Mouse (Mus musculus): ENCODE results near the gene Col18a1. TPM values are rescaled to one million over a fixed set of nuclear protein-coding genes. Genes with fewer than 3 reads are reported as not detected.

Gene Col18a1
- polyA plus RNA-seq, 1 experiment: 45.7 TPM

GRCm38 (mm10) chr10:77064239-77064638 is 102.1 kb downstream of the Col18a1 start:
- 94% methylated on average over 3 of the region's 3 CpGs for WGBS
- H3K4me3 ChIP-seq (replicated peaks; ENCODE audit: insufficient read depth, low read depth, low read length): no peak overlapping the region
- DNase-seq: no peak
- no peak overlapping the region for H3K27ac ChIP-seq (ENCODE audit: insufficient read depth, low read length)
- TF ChIP-seq CTCF (IDR thresholded peaks at IDR 0.05; ENCODE audit: borderline replicate concordance, insufficient read depth, low read depth, low read length): no peak
- no peak for TF ChIP-seq POLR2A (IDR thresholded peaks at IDR 0.05; ENCODE audit: borderline replicate concordance, insufficient read depth, low read length)
- no peaks in the 10 kb centered on the region for H3K4me1 ChIP-seq (ENCODE audit: control insufficient read depth, insufficient read depth, low read length)
- H3K27me3 ChIP-seq (ENCODE audit: control insufficient read depth, insufficient read depth, low read length): no peaks in the 10 kb centered on the region

- no peak overlapping the region for H3K4me3 ChIP-seq (replicated peaks; ENCODE audit: insufficient read depth, low read depth, low read length)
- no peak for TF ChIP-seq CTCF (IDR thresholded peaks at IDR 0.05; ENCODE audit: borderline replicate concordance, insufficient read depth, low read depth, low read length)
- no peak for TF ChIP-seq POLR2A (IDR thresholded peaks at IDR 0.05; ENCODE audit: borderline replicate concordance, insufficient read depth, low read length)
- H3K27me3 ChIP-seq (ENCODE audit: control insufficient read depth, insufficient read depth, low read length): no peaks in the 10 kb centered on the region
- H3K4me1 ChIP-seq (ENCODE audit: control insufficient read depth, insufficient read depth, low read length): no peaks in the 10 kb centered on the region
- DNase-seq: no peak
- no peak overlapping the region for H3K27ac ChIP-seq (ENCODE audit: insufficient read depth, low read length)
- 68% methylated on average over 11 of the region's 11 CpGs for WGBS
These were observed 103.8 kb downstream of the Col18a1 start for GRCm38 (mm10) chr10:77062393-77063010.

GRCm38 (mm10) chr10:77061426-77061825 is 104.9 kb downstream of the Col18a1 start:
- H3K27ac ChIP-seq (ENCODE audit: insufficient read depth, low read length): no peak overlapping the region
- H3K4me3 ChIP-seq (replicated peaks; ENCODE audit: insufficient read depth, low read depth, low read length): no peak overlapping the region
- WGBS: 59% methylated on average over 3 of the region's 3 CpGs
- DNase-seq: no peak
- no peaks in the 10 kb centered on the region for H3K4me1 ChIP-seq (ENCODE audit: control insufficient read depth, insufficient read depth, low read length)
- TF ChIP-seq CTCF (IDR thresholded peaks at IDR 0.05; ENCODE audit: borderline replicate concordance, insufficient read depth, low read depth, low read length) (no peak), POLR2A (IDR thresholded peaks at IDR 0.05; ENCODE audit: borderline replicate concordance, insufficient read depth, low read length) (no peak)
- no peaks in the 10 kb centered on the region for H3K27me3 ChIP-seq (ENCODE audit: control insufficient read depth, insufficient read depth, low read length)

DNA sequence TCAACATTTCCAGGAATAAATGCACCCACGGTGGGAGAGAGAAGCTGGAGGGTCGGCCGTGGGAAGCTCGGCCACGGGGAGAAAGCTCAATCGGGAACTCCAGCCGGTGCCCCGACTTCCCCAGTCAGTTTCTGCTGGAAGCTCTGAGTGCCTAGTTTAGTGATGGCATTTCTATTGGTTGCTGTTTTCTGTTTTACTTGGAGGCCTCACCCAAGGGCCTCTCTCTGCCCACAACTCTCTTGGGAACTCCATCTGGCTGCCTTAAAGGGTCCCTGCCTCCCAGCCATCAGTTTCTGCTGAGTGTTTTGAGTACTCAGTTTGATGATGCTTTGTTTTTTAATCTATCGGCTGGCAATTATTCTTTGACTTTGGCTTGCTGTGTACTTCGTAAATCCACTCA is 109.6 kb downstream of the Col18a1 start:
- DNase-seq: no peak
- H3K4me3 ChIP-seq (replicated peaks; ENCODE audit: insufficient read depth, low read depth, low read length): no peak overlapping the region
- 75% methylated on average over 10 of the region's 10 CpGs for WGBS
- H3K4me1 ChIP-seq (ENCODE audit: control insufficient read depth, insufficient read depth, low read length): no peaks in the 10 kb centered on the region
- TF ChIP-seq POLR2A (IDR thresholded peaks at IDR 0.05; ENCODE audit: borderline replicate concordance, insufficient read depth, low read length) (no peak), CTCF (IDR thresholded peaks at IDR 0.05; ENCODE audit: borderline replicate concordance, insufficient read depth, low read depth, low read length) (no peak)
- H3K27ac ChIP-seq (ENCODE audit: insufficient read depth, low read length): no peak overlapping the region
- no peaks in the 10 kb centered on the region for H3K27me3 ChIP-seq (ENCODE audit: control insufficient read depth, insufficient read depth, low read length)

DNA sequence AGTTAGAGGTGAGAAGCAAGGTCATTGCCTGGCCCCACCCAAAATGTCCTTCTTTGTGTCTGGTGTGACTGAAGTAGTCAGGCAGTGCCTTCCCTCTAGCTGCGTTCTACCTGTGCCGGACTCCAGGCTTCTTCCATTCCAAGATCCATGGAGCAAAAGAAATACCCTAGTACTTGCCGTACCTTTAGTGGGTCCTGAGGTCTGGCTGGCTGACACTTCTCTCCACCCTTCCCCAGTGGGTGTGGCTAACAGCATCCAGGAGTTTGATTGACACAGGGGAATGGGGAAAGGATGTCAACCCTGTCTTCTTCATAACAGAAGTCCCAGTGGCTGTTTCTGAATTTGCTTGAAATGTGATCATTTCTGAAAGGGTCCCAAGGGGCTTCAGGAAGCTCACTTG is 117.7 kb downstream of the Col18a1 start:
- WGBS: 98% methylated on average over 3 of the region's 3 CpGs
- H3K27ac ChIP-seq (ENCODE audit: insufficient read depth, low read length): no peak overlapping the region
- TF ChIP-seq CTCF (IDR thresholded peaks at IDR 0.05; ENCODE audit: borderline replicate concordance, insufficient read depth, low read depth, low read length): no peak
- TF ChIP-seq POLR2A (IDR thresholded peaks at IDR 0.05; ENCODE audit: borderline replicate concordance, insufficient read depth, low read length): no peak
- H3K27me3 ChIP-seq (ENCODE audit: control insufficient read depth, insufficient read depth, low read length): no peaks in the 10 kb centered on the region
- no peaks in the 10 kb centered on the region for H3K4me1 ChIP-seq (ENCODE audit: control insufficient read depth, insufficient read depth, low read length)
- DNase-seq: no peak
- no peak overlapping the region for H3K4me3 ChIP-seq (replicated peaks; ENCODE audit: insufficient read depth, low read depth, low read length)

DNA sequence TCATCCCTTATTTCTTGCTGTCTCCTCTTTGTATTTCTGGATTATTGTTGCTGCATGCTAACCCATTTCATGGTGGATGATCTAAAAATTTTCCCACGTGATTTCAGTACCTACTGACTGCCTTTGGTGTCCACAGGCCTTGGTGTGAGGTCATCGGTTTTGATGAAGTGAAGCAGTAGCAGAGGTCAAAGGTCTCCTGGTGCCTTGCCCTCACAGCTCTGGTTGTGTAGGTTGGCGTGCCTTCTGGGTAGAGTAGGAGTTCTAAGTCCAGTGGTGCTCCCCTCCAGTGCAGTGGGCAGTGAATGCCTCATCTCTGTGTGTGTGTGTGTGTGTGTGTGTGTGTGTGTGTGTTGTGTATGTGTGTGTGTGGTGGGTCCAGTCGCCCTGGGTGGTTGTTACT is 118.2 kb downstream of the Col18a1 start:
- TF ChIP-seq CTCF (IDR thresholded peaks at IDR 0.05; ENCODE audit: borderline replicate concordance, insufficient read depth, low read depth, low read length) (no peak), POLR2A (IDR thresholded peaks at IDR 0.05; ENCODE audit: borderline replicate concordance, insufficient read depth, low read length) (no peak)
- no peak for DNase-seq
- WGBS: 69% methylated on average over 4 of the region's 4 CpGs
- no peaks in the 10 kb centered on the region for H3K4me1 ChIP-seq (ENCODE audit: control insufficient read depth, insufficient read depth, low read length)
- H3K4me3 ChIP-seq (replicated peaks; ENCODE audit: insufficient read depth, low read depth, low read length): no peak overlapping the region
- no peak overlapping the region for H3K27ac ChIP-seq (ENCODE audit: insufficient read depth, low read length)
- H3K27me3 ChIP-seq (ENCODE audit: control insufficient read depth, insufficient read depth, low read length): no peaks in the 10 kb centered on the region

GRCm38 (mm10) chr10:77038579-77039174 is 127.7 kb downstream of the Col18a1 start:
- WGBS: 82% methylated on average over 8 of the region's 8 CpGs
- TF ChIP-seq POLR2A (IDR thresholded peaks at IDR 0.05; ENCODE audit: borderline replicate concordance, insufficient read depth, low read length): no peak
- no peak for TF ChIP-seq CTCF (IDR thresholded peaks at IDR 0.05; ENCODE audit: borderline replicate concordance, insufficient read depth, low read depth, low read length)
- Histone ChIP-seq H3K4me1 (ENCODE audit: control insufficient read depth, insufficient read depth, low read length) (peaks cover 15% of the 10 kb centered on the region), H3K27me3 (ENCODE audit: control insufficient read depth, insufficient read depth, low read length) (no peaks in the 10 kb centered on the region), H3K4me3 (replicated peaks; ENCODE audit: insufficient read depth, low read depth, low read length) (no peak overlapping the region), H3K27ac (ENCODE audit: insufficient read depth, low read length) (no peak overlapping the region)
- no peak for DNase-seq

DNA sequence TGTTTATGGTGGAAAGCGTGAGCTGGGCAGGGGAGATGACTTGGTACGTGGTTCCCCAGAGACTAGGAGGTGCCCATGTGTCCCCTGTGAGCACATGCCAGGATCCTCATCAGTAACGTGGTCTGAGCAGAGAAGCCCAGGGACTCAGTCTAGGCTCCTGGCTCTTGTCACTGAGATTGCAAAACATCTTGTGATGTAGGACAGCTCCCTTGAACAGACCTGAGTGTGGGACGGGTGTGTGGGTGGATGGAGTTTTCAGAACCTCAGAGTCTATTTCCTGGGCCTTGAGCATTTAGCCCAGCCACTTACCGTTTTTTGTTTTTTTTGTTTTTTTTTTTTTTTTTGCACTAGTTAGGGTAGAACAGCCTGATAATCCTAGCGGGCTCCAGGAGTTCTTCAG is 130.9 kb downstream of the Col18a1 start:
- WGBS: 71% methylated on average over 6 of the region's 6 CpGs
- Histone ChIP-seq H3K4me3 (replicated peaks; ENCODE audit: insufficient read depth, low read depth, low read length) (no peak overlapping the region), H3K27ac (ENCODE audit: insufficient read depth, low read length) (no peak overlapping the region), H3K27me3 (ENCODE audit: control insufficient read depth, insufficient read depth, low read length) (no peaks in the 10 kb centered on the region), H3K4me1 (ENCODE audit: control insufficient read depth, insufficient read depth, low read length) (peaks cover 15% of the 10 kb centered on the region)
- DNase-seq: no peak
- TF ChIP-seq CTCF (IDR thresholded peaks at IDR 0.05; ENCODE audit: borderline replicate concordance, insufficient read depth, low read depth, low read length) (no peak), POLR2A (IDR thresholded peaks at IDR 0.05; ENCODE audit: borderline replicate concordance, insufficient read depth, low read length) (no peak)
